Mouse (Mus musculus): ENCODE results near the gene Usp43. TPM values are rescaled to one million over a fixed set of nuclear protein-coding genes. Genes with fewer than 3 reads are reported as not detected.

Gene Usp43
- polyA plus RNA-seq, 1 experiment from 2014 or later = 0.51 TPM

- no peak for ATAC-seq (ENCODE audit: low FRiP score, low read depth)
- WGBS = 90% methylated on average over 2 of the region's 2 CpGs
- Histone ChIP-seq H3K4me2 (replicated peaks) (no peak overlapping the region), H3K27me3 (no peaks in the 10 kb centered on the region), H3K36me3 (no peaks in the 10 kb centered on the region), H3K4me1 (no peaks in the 10 kb centered on the region), H3K4me3 (no peak overlapping the region), H3K27ac (no peak overlapping the region), H3K9me3 (no peaks in the 10 kb centered on the region), H3K9ac (no peak overlapping the region)
These were observed 36.0 kb downstream of the Usp43 start for GRCm38 (mm10) chr11:67885921-67886320.

GRCm38 (mm10) chr11:67865521-67866197 lies 56.3 kb downstream of the Usp43 start:
- Histone ChIP-seq H3K27me3 (no peaks in the 10 kb centered on the region), H3K27ac (no peak overlapping the region), H3K9me3 (no peaks in the 10 kb centered on the region), H3K36me3 (no peaks in the 10 kb centered on the region), H3K4me3 (no peak overlapping the region), H3K4me1 (peaks cover 7% of the 10 kb centered on the region), H3K9ac (no peak overlapping the region), H3K4me2 (replicated peaks) (no peak overlapping the region)
- no peak for ATAC-seq (ENCODE audit: low FRiP score, low read depth)
- 71% methylated on average over 9 of the region's 9 CpGs for whole genome bisulfite sequencing

DNA sequence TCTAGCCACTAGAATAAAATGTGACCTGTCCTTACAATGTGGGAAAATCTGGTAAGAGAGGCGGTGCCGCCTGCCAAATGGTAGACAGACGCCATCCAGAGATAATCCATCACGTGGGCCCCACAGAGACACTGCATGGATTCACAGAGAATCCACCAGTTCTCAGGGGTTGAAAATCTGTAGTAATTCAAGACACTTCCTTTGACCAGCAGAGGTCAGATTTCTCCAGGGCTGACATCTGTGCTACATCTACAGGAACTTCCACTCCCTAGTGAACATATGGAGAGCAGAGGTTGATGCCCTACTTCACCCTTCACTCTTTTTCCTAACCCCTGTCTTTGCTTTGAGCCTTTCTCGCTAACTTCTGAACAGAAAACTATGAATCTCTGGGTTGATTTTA lies 56.9 kb downstream of the Usp43 start:
- H3K9me3 ChIP-seq = no peaks in the 10 kb centered on the region
- H3K9ac ChIP-seq = no peak overlapping the region
- H3K4me2 ChIP-seq (replicated peaks) = no peak overlapping the region
- H3K4me1 ChIP-seq = peaks cover 7% of the 10 kb centered on the region
- H3K4me3 ChIP-seq = no peak overlapping the region
- H3K27ac ChIP-seq = no peak overlapping the region
- no peaks in the 10 kb centered on the region for H3K36me3 ChIP-seq
- WGBS = 67% methylated on average over 5 of the region's 5 CpGs
- no peaks in the 10 kb centered on the region for H3K27me3 ChIP-seq
- ATAC-seq (ENCODE audit: low FRiP score, low read depth) = no peak

DNA sequence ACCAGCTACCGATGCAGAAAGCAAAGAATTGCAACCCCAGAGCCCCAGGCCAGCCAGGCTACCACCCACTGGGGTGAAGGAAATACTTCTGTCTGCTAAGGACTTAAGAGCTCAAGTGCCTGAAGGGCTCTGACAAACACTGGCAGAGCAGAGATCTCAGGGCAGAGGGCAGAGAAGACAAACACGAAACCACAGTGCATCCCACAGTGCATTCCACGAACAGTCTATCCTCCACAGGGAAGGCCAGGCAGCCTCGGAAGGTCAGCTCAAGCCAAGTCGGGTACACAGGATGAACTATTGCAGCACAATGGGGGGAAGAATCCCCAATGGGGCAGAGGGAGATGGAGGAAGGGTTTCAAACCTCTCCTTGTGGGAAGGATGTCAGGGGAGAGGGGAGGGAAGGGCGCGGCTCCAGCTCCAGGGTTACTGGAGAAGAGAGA lies 60.5 kb downstream of the Usp43 start:
- ATAC-seq (ENCODE audit: low FRiP score, low read depth) = no peak
- no peaks in the 10 kb centered on the region for H3K27me3 ChIP-seq
- H3K27ac ChIP-seq = no peak overlapping the region; the same call in 1 of the 2 replicates
- H3K9me3 ChIP-seq = no peaks in the 10 kb centered on the region
- no peak overlapping the region for H3K4me2 ChIP-seq (replicated peaks)
- peaks cover 7% of the 10 kb centered on the region for H3K4me1 ChIP-seq
- 0 out of 2 replicates have a peak overlapping the region, but pooled peaks have one; percentile 25 for H3K9ac ChIP-seq
- no peaks in the 10 kb centered on the region for H3K36me3 ChIP-seq
- 4% methylated on average over 7 of the region's 7 CpGs for WGBS
- H3K4me3 ChIP-seq = no peak overlapping the region

GRCm38 (mm10) chr11:67860743-67861398 lies 61.1 kb downstream of the Usp43 start:
- Histone ChIP-seq H3K27ac (no peak overlapping the region; the same call in 1 of the 2 replicates), H3K27me3 (no peaks in the 10 kb centered on the region), H3K4me3 (no peak overlapping the region), H3K36me3 (no peaks in the 10 kb centered on the region), H3K4me2 (replicated peaks) (no peak overlapping the region), H3K4me1 (peaks cover 7% of the 10 kb centered on the region), H3K9ac (0 out of 2 replicates have a peak overlapping the region, but pooled peaks have one; percentile 25), H3K9me3 (no peaks in the 10 kb centered on the region)
- ATAC-seq (ENCODE audit: low FRiP score, low read depth) = no peak
- 52% methylated on average over 7 of the region's 7 CpGs for WGBS

GRCm38 (mm10) chr11:67858518-67858917 lies 63.4 kb downstream of the Usp43 start:
- H3K9me3 ChIP-seq = no peaks in the 10 kb centered on the region
- no peak for ATAC-seq (ENCODE audit: low FRiP score, low read depth)
- H3K4me1 ChIP-seq = peaks cover 7% of the 10 kb centered on the region
- no peaks in the 10 kb centered on the region for H3K27me3 ChIP-seq
- no peak overlapping the region for H3K9ac ChIP-seq
- no peak overlapping the region for H3K4me3 ChIP-seq
- WGBS = 78% methylated on average over 9 of the region's 9 CpGs
- no peaks in the 10 kb centered on the region for H3K36me3 ChIP-seq
- no peak overlapping the region for H3K4me2 ChIP-seq (replicated peaks)
- H3K27ac ChIP-seq = no peak overlapping the region

GRCm38 (mm10) chr11:67855035-67855434 lies 66.9 kb downstream of the Usp43 start:
- no peak for ATAC-seq (ENCODE audit: low FRiP score, low read depth)
- Histone ChIP-seq H3K4me3 (no peak overlapping the region), H3K27ac (no peak overlapping the region), H3K4me2 (replicated peaks) (no peak overlapping the region), H3K9ac (no peak overlapping the region), H3K9me3 (no peaks in the 10 kb centered on the region), H3K4me1 (peaks cover 4% of the 10 kb centered on the region; the same call in 1 of the 2 replicates), H3K27me3 (no peaks in the 10 kb centered on the region), H3K36me3 (no peaks in the 10 kb centered on the region)
- 31% methylated on average over 2 of the region's 2 CpGs for WGBS

DNA sequence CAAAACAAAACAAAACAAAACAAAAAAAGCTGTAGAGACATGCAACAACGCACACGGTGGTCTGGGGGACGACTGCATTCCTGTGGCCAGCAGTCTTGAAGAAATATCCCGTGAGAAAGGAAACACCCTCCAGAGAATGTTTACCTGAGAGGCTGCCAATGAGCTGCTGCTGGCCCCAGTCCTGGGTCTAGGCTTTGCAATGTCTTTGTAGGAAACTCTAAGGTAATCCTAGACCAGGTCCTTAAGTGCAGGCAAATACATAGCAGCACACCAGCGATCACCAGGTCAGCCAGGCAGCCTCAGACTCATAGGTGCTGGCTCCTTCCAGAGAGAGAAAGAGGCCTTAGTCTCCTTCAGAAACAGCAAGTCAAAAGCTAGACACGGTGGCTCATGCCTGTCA lies 68.0 kb downstream of the Usp43 start:
- Histone ChIP-seq H3K4me1 (peaks cover 4% of the 10 kb centered on the region; the same call in 1 of the 2 replicates), H3K9ac (no peak overlapping the region), H3K4me2 (replicated peaks) (no peak overlapping the region), H3K9me3 (no peaks in the 10 kb centered on the region), H3K4me3 (no peak overlapping the region), H3K27ac (no peak overlapping the region), H3K27me3 (no peaks in the 10 kb centered on the region), H3K36me3 (no peaks in the 10 kb centered on the region)
- ATAC-seq (ENCODE audit: low FRiP score, low read depth) = no peak
- 39% methylated on average over 6 of the region's 6 CpGs for WGBS

DNA sequence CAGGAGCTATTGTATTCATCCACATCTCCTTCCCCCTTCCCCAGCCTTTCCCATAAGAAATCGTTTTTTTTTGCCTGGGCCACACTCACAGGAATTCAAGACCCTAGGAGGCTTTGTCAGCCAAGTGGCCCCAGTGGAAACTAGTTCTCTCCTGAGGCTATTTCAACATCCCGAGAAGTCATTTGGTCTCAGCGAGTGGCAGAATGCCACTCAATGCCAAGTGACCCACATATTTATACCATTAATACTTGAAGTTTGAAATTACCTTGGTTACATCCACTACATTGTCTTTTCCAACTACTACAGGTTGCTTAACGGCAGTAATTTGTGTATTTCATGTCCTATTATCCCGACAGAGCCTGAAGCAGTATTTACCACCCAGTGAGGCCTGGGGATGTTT lies 70.2 kb downstream of the Usp43 start:
- Histone ChIP-seq H3K27ac (no peak overlapping the region), H3K4me2 (replicated peaks) (no peak overlapping the region), H3K9me3 (no peaks in the 10 kb centered on the region), H3K4me3 (no peak overlapping the region), H3K9ac (no peak overlapping the region), H3K27me3 (no peaks in the 10 kb centered on the region), H3K4me1 (peaks cover 4% of the 10 kb centered on the region; the same call in 1 of the 2 replicates), H3K36me3 (no peaks in the 10 kb centered on the region)
- 53% methylated on average over 5 of the region's 5 CpGs for WGBS
- ATAC-seq (ENCODE audit: low FRiP score, low read depth) = no peak

DNA sequence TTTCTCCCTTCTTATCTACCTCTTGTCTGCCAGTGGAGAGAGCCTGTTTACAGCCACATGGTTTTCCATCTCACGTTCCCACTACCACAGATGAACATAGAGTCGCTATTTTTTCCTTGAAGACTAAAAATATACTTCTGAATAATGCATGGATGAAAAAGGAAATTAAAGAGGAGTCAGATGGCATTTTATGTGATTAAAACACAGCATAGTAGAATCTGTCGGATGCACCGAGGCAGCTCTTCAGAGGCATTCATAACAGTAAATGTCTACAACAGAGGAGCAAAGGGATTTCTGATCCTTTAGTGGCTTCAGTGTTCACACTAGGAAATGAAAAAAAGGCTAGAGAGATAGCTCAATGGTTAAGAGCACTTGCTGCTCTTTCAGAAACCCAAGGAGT lies 76.8 kb downstream of the Usp43 start:
- H3K27me3 ChIP-seq = no peaks in the 10 kb centered on the region

GRCm38 (mm10) chr11:67839810-67840209 lies 82.1 kb downstream of the Usp43 start:
- no peaks in the 10 kb centered on the region for H3K27me3 ChIP-seq
- no peak overlapping the region for H3K27ac ChIP-seq
- no peak overlapping the region for H3K4me2 ChIP-seq (replicated peaks)
- H3K9me3 ChIP-seq = no peaks in the 10 kb centered on the region
- H3K36me3 ChIP-seq = no peaks in the 10 kb centered on the region
- no peak overlapping the region for H3K9ac ChIP-seq
- no peak for ATAC-seq (ENCODE audit: low FRiP score, low read depth)
- H3K4me1 ChIP-seq = 0 out of 2 replicates have a peak, but pooled peaks cover 2% of the 10 kb centered on the region
- 74% methylated on average over 1 of the region's 1 CpGs for WGBS
- H3K4me3 ChIP-seq = no peak overlapping the region

More for the DNA sequence above, 76.8 kb downstream of the Usp43 start:
- no peak overlapping the region for H3K9ac ChIP-seq
- H3K4me1 ChIP-seq = 0 out of 2 replicates have a peak, but pooled peaks cover 2% of the 10 kb centered on the region
- H3K27ac ChIP-seq = no peak overlapping the region
- no peak for ATAC-seq (ENCODE audit: low FRiP score, low read depth)
- no peak overlapping the region for H3K4me3 ChIP-seq
- WGBS = 82% methylated on average over 4 of the region's 4 CpGs
- no peaks in the 10 kb centered on the region for H3K9me3 ChIP-seq
- no peak overlapping the region for H3K4me2 ChIP-seq (replicated peaks)
- no peaks in the 10 kb centered on the region for H3K36me3 ChIP-seq

GRCm38 (mm10) chr11:67835408-67836078 lies 86.4 kb downstream of the Usp43 start:
- no peak for ATAC-seq (ENCODE audit: low FRiP score, low read depth)
- Histone ChIP-seq H3K36me3 (no peaks in the 10 kb centered on the region), H3K4me1 (no peaks in the 10 kb centered on the region), H3K9ac (no peak overlapping the region), H3K27ac (no peak overlapping the region), H3K9me3 (no peaks in the 10 kb centered on the region), H3K4me3 (no peak overlapping the region), H3K4me2 (replicated peaks) (no peak overlapping the region), H3K27me3 (no peaks in the 10 kb centered on the region)
- 94% methylated on average over 10 of the region's 10 CpGs for WGBS
